Mouse (Mus musculus): ENCODE measurements around the gene Aarsd1.
A peak's percentile ranks its signal among the peaks of the same experiment; 100 is the strongest.
"Not testable (repeated sequence)": the region's sequence is repeated elsewhere in the genome, so short reads cannot be mapped to it uniquely, and the experiment has no call there.

Aarsd1 gene

GRCm38 (mm10) chr11:101417101-101417855 lies at the start of gene Aarsd1:
Gene Aarsd1 (minus strand): TSS chr11:101417615.
- peak; percentile 90 to 94 for DNase-seq (ENCODE audit: low spot score in 2 of 2)

DNA sequence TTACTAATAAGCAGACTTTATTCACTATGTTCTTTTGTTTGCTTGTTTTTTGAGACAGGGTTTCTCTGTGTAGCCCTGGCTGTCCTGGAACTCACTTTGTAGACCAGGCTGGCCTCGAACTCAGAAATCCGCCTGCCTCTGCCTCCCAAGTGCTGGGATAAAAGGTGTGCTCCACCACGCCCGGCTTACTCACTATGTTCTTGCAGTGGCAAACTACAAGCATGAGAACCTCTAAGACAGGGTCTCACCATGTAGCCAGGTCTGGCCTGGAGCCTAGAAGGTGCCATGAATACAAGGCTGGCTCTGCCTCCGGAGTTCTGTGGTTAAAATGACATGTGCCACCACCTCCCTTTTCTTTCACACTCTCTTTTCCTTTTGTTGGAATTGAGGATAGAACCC lies 49.1 kb upstream of the Aarsd1 start:
- not testable (repeated sequence) for DNase-seq (ENCODE audit: low spot score in 2 of 2)

DNA sequence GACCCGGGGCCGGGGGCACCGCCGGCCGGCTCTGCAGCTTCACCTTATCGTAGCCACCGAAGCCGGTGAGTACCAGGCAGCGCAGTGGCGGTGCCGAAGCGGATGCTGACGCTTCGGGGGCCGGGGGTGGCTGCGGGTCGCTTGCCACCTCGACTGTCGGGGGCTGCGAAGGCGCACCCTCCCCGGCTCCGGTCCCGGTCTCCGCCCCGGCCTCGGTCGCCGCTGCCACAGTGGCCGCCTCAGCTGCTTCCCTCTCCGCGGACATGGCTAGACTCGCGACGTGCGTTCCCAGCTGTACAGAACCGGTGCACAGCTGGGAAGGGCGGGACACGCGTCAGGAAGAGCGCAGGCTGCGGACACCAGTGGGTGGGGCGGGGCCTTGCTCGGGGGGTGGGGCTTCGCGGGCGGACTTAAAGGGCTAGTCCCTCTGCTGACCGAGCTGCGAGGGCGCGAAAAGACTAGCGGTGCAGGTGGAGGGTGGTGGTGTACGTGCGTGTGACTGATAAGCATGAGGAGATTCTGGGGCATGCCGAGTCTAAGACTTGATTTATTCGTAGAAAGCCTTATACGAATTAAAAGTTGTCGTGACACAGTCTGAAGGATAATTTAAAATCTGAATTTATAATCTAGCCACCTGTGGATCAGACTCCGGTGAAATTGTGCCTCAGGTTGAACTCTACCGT lies 48.6 kb upstream of the Aarsd1 start, which contains the start of gene Vat1:
Gene Vat1 (minus strand): TSS at position 362 of the 683 bp plus-strand sequence.
- no peak for DNase-seq (ENCODE audit: low spot score in 2 of 2)

GRCm38 (mm10) chr11:101465101-101465868 lies 47.9 kb upstream of the Aarsd1 start:
- DNase-seq (ENCODE audit: low spot score in 2 of 2), result peak in 1 of 2 experiments; percentile 67

DNA sequence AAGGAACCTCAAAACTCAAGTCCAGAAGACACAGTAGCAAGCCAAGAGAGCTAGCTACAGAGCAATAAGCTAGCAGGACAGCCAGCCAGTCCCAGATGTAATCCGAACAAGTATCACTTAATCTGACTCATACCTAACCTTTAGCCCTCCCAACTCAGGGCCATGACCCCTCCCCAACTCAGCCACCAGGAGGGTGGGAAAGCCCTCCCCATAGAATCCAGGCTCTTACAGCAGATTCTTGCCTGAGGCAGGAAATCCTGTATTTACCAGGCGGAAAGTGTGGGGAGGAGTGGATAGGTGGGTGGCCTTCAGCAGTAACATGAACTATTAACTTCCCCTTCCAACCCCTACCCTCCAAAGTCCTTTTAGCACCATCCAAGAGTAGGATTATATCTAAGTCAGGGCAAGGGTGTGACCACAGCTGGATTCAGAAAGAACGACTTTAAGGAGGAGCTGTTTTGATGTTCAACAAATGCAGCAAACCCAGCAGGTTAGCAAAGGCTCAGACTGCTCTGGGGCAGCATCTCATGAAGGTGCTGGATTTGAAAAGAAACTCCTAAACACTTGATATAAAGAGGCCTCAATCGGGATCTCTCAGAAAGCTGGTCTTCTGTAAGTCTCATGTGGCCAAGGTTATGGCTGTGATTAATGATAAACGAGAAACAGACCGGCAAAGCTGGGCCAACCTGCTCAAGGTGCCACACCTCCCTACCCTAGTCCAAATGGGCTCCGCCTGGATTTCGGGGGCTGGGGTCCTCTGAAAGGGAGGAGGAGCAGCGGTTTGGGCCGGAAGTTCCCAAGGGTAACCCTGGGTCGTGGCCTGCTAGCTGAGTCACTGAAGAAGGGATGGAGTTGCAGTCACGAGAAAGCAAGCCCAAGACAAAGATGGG lies 47.0 kb upstream of the Aarsd1 start, which contains the start of gene Rnd2:
Gene Rnd2 (plus strand): TSS at position 789 of the 890 bp plus-strand sequence.
- DNase-seq (ENCODE audit: low spot score in 2 of 2), result no peak

DNA sequence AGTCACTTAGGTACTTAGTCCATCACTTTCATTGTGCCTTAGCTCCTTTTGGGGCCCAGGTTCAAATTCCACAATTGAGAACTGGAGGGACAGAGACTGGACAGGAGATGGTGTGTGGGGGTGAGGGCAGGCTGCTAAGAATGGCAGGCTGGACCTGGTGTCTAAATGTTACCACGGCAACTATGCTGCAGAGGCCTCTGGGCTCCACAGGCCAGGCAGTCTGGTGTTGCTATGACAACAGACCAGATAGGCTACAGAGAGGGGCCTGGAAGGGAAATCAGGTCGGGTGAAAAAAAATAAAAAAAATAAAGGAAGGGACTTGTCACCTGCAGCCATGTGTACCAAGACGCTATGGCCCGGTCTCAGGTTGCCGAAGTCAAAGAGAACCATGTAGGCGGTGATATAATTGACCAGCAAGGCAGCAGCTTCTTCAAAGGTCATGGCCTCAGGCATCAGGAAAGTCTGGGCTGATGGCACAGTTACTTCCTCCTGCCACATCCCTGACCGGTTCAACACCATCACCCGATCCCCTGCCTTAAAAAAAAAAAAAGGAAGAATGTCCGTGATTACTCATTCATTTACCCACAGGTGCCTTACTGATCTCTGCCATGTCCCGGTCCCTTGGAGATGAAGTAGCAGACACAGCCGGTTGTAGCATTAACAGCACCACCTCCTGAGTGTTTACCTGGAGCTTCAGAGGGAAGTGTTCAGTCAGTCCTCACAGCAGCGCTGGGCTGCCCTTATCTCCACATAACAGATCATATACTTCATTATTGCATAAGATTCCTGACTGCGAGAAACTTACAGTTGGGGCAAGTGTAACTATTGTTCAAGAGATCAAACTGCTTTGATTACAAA lies 45.4 kb upstream of the Aarsd1 start:
- DNase-seq (ENCODE audit: low spot score in 2 of 2), result no peak

DNA sequence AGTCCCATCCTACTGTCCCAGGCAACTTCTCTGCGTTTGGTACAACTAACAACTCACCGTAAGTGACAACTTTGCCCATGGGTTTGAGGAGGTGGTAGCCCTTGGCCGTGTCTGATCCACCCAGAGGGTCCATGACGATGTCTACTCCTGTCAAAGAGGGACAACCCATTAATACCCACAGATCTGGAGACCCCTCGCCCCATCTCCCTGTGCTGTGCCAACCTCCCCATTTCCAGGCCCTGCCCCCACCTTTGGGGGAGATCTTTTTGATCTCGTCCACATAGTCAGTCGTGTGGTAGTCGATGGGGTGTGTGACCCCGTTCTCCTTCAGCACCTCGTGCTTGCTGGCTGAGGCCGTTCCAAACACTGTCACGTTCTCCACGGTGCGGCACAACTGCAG lies 44.7 kb upstream of the Aarsd1 start:
- no peak for DNase-seq (ENCODE audit: low spot score in 2 of 2)

DNA sequence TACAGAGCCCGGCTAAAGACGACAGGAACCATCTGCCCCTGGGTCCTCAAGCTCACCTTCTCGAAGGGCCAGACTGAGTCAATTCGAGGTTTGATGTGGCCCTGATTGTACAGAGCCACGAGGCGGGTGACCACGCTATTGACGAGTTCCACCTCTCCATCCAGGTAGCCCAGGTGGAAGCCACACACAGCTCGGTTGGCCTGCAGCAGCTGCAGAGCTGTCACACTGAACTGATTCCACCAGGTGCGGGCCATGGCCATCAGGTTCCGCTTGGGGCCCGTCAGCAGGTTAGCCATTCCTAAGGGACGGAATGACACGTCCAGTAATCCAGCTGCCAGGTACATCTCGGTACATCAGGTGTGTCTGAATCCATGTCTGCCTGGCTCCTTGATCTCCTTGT lies 42.9 kb upstream of the Aarsd1 start:
- no peak for DNase-seq (ENCODE audit: low spot score in 2 of 2)

GRCm38 (mm10) chr11:101459716-101460115 lies 42.3 kb upstream of the Aarsd1 start:
- DNase-seq (ENCODE audit: low spot score in 2 of 2), result no peak

DNA sequence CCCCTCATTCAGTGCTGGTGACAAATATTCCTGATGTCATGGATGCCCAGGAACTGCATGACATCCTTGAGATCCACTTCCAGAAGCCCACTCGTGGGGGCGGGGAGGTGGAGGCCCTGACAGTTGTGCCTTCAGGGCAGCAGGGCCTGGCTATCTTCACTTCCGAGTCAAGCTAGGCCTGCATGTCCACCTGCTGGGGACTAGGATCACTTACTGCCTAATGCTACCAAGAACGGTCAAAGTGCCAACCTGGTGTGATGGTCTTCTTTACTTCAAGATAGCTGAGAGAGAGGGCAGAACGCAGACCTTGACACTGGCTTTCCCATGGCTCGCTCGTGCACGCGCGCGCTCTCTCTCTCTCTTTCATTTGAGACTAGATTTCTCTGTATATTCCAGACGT lies 40.8 kb upstream of the Aarsd1 start:
- no peak for DNase-seq (ENCODE audit: low spot score in 2 of 2)

DNA sequence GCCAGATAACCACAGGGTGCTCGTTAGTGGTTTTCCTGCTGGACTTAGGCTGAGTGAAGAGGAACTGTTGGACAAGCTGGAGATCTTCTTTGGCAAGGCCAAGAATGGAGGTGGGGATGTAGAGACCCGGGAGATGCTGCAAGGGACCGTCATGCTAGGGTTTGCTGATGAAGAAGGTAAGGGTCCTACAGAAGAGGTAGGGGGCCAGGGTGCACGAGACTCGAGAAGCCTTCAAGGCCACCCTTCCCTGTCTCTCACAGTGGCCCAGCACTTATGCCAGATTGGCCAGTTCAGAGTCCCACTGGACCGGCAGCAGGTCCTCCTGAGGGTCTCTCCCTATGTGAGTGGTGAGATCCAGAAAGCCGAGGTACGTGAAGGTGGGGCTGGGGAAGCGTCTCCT lies 40.2 kb upstream of the Aarsd1 start:
- no peak for DNase-seq (ENCODE audit: low spot score in 2 of 2)

DNA sequence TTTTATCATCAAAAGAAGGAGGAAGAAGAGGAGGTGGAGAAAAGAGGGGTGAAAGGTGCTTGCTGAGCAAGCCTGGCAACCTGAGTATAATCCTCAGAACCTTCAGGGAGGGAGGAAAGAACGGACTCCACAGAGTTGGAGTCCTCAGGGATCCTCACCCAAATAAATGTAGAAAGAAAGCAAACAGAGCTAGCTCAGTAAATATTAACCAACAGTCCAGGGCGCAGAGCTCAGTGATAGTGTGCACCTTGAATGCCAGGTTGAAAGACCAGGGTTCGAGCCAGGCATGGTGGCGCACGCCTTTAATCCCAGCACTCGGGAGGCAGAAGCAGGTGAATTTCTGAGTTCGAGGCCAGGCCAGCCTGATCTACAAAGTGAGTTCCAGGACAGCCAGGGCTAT lies 38.2 kb upstream of the Aarsd1 start:
- DNase-seq (ENCODE audit: low spot score in 2 of 2), result no peak

DNA sequence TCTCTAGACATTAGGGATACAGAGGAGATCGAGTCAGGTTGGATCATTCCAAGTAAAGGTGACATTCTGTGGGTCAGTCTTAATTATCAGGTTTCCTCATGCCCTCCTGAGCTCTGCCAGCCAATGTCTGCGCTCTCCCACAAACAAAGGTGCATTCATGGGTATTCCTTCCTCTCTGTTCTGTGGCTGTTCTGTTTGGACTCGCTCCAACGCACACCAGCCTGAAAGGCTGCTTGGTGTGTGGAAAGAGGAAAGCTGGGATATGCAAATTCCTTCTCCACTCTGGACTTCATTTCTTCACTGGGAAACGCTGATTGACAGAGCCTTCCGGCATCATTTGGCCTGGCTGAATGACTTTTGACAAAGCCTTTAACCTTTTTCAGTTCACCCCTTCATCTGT lies 37.3 kb upstream of the Aarsd1 start:
- DNase-seq (ENCODE audit: low spot score in 2 of 2), result no peak

DNA sequence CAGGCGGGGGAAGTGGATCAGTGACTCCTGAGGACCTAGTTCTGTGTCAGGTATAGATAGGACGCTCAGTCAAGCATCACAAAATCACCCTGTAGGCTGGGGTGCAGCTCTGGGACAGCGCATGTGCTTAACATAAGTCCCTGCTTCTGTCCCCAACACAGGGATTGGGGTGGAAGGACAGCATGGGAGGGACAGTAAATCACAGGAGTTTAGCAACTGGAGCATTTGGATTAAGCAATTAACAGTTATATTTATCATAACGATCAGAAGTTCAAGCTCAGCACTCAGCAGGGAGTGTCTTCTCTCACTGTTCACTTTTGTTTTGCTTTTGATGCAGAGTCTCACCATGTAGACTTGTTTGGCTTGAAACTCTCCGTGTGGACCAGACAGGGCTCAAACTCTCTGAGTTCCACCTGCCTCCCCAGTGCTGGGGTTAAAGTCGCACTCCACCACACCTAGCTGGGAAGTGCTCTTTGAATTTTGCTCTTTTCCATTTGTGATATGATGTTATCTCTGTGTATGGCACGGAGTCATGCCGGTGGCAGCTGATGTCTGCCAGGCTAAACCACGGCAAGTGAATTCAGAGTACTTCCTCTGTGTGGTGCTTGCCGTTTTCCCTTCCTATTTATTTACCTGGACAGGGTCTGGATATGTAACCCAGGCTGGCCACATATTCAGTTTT lies 34.8 kb upstream of the Aarsd1 start:
- DNase-seq (ENCODE audit: low spot score in 2 of 2), result no peak

- no peak for DNase-seq (ENCODE audit: low spot score in 2 of 2)
These were observed 34.1 kb upstream of the Aarsd1 start for GRCm38 (mm10) chr11:101451536-101451935.

- DNase-seq (ENCODE audit: low spot score in 2 of 2), result no peak
These were observed 33.0 kb upstream of the Aarsd1 start for GRCm38 (mm10) chr11:101450394-101450793.

GRCm38 (mm10) chr11:101449596-101449995 lies 32.2 kb upstream of the Aarsd1 start:
- DNase-seq (ENCODE audit: low spot score in 2 of 2), result not testable (repeated sequence)

- DNase-seq (ENCODE audit: low spot score in 2 of 2), result no peak
These were observed 31.5 kb upstream of the Aarsd1 start for GRCm38 (mm10) chr11:101448899-101449298.

DNA sequence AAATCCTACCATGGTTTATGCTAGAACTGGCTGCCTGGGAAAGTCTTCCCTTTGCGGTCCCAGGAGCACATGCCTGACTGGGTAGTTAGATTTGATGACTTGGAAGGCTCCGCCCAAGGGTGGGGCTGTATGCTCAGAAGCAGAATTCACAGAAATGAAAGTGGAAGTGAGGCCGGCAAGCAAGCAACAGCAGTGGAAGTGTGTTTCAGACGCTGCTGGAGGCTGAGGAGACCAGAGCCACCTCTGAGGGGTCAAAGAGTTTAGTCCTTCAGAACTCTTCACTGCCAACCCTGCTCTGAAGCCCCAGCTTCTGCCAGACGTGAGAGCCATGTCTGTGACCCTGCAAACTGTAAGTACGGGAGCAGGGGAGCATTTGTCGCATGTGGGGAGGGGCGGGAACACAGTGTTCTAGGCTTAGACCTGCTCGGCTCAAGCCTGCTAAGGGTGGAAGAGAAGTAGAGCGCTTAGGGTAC lies 30.9 kb upstream of the Aarsd1 start, which contains the start of gene Ifi35:
Gene Ifi35 (plus strand): TSS at position 134 of the 473 bp plus-strand sequence.
- DNase-seq (ENCODE audit: low spot score in 2 of 2), result no peak

GRCm38 (mm10) chr11:101447786-101448185 lies 30.4 kb upstream of the Aarsd1 start:
- DNase-seq (ENCODE audit: low spot score in 2 of 2), result no peak

Data from cerebellum, postnatal 4 days (tissue).